Mouse (Mus musculus): ENCODE measurements around the gene Gm44502. TPM values are rescaled to one million over a fixed set of nuclear protein-coding genes. Genes with fewer than 3 reads are reported as not detected.

The Gm44502 gene
- polyA plus RNA-seq, 1 experiment from 2014 or later: not detected

- Histone ChIP-seq H3K27me3 (peaks cover 10% of the 10 kb centered on the region; the same call in 1 of the 2 replicates), H3K4me1 (replicated peaks) (no peaks in the 10 kb centered on the region), H3K9me3 (no peaks in the 10 kb centered on the region), H3K4me2 (no peak overlapping the region), H3K9ac (no peak overlapping the region), H3K27ac (replicated peaks) (no peak overlapping the region), H3K4me3 (no peak overlapping the region), H3K36me3 (no peaks in the 10 kb centered on the region)
- 53% methylated on average over 12 of the region's 12 CpGs for WGBS
- ATAC-seq (ENCODE audit: low read depth): no peak
Observed at GRCm38 (mm10) chr15:89387127-89387526, 42.4 kb downstream of the Gm44502 start.

GRCm38 (mm10) chr15:89384617-89385016 lies 44.9 kb downstream of the Gm44502 start, which contains the start of gene Klhdc7b:
TSS of gene Klhdc7b (plus strand) at chr15:89384917.
- ATAC-seq (ENCODE audit: low read depth): no peak
- Histone ChIP-seq H3K9ac (no peak within 1 kb of the TSS), H3K27me3 (peaks cover 26% of the 10 kb centered on the region), H3K36me3 (no peaks in the 10 kb centered on the region), H3K4me1 (replicated peaks) (peaks cover under 1% of the 10 kb centered on the region; the same call in 1 of the 2 replicates), H3K27ac (replicated peaks) (no peak within 1 kb of the TSS), H3K4me3 (no peak within 1 kb of the TSS), H3K4me2 (no peak within 1 kb of the TSS), H3K9me3 (no peaks in the 10 kb centered on the region)
- 90% methylated on average over 7 of the region's 7 CpGs for WGBS

GRCm38 (mm10) chr15:89379429-89379828 lies 50.1 kb downstream of the Gm44502 start:
- Histone ChIP-seq H3K4me2 (peak overlapping the region; percentile 59), H3K9me3 (no peaks in the 10 kb centered on the region), H3K4me3 (peak overlapping the region; percentile 36), H3K27ac (replicated peaks) (no peak overlapping the region), H3K27me3 (peaks cover 70% of the 10 kb centered on the region), H3K9ac (peak overlapping the region; percentile 52; the same call in 1 of the 2 replicates), H3K4me1 (replicated peaks) (peaks cover 25% of the 10 kb centered on the region), H3K36me3 (no peaks in the 10 kb centered on the region)
- ATAC-seq (ENCODE audit: low read depth): no peak
- WGBS: 6% methylated on average over 10 of the region's 10 CpGs

- Histone ChIP-seq H3K27ac (replicated peaks) (no peak within 1 kb of the TSS), H3K9ac (peak within 1 kb of the TSS; percentile 52), H3K36me3 (no peaks in the 10 kb centered on the region), H3K4me2 (peak within 1 kb of the TSS; percentile 59), H3K27me3 (peaks cover 70% of the 10 kb centered on the region), H3K4me1 (replicated peaks) (peaks cover 29% of the 10 kb centered on the region), H3K4me3 (peak within 1 kb of the TSS; percentile 36), H3K9me3 (no peaks in the 10 kb centered on the region)
- under 1% methylated on average over 33 of the region's 33 CpGs for WGBS
- no peak for ATAC-seq (ENCODE audit: low read depth)
Observed at GRCm38 (mm10) chr15:89378831-89379401, 50.6 kb downstream of the Gm44502 start, which contains the start of gene Odf3b. TSS of gene Odf3b (minus strand) at chr15:89379282.

- 12% methylated on average over 46 of the region's 46 CpGs for WGBS
- no peak for ATAC-seq (ENCODE audit: low read depth)
- H3K27me3 ChIP-seq: peaks cover 69% of the 10 kb centered on the region
- no peak overlapping the region for H3K27ac ChIP-seq (replicated peaks)
- no peaks in the 10 kb centered on the region for H3K36me3 ChIP-seq
- no peaks in the 10 kb centered on the region for H3K9me3 ChIP-seq
- peak overlapping the region; percentile 36 for H3K4me3 ChIP-seq
- peak overlapping the region; percentile 52 for H3K9ac ChIP-seq
- peak overlapping the region; percentile 59 for H3K4me2 ChIP-seq
- H3K4me1 ChIP-seq (replicated peaks): peaks cover 32% of the 10 kb centered on the region
Observed at GRCm38 (mm10) chr15:89377938-89378828, 51.3 kb downstream of the Gm44502 start.

GRCm38 (mm10) chr15:89377362-89377761 lies 52.1 kb downstream of the Gm44502 start:
- no peak for ATAC-seq (ENCODE audit: low read depth)
- Histone ChIP-seq H3K9me3 (no peaks in the 10 kb centered on the region), H3K9ac (no peak overlapping the region), H3K36me3 (peaks cover 4% of the 10 kb centered on the region), H3K4me3 (no peak overlapping the region), H3K27me3 (peaks cover 62% of the 10 kb centered on the region), H3K27ac (replicated peaks) (no peak overlapping the region), H3K4me1 (replicated peaks) (peaks cover 40% of the 10 kb centered on the region), H3K4me2 (no peak overlapping the region)
- WGBS: 6% methylated on average over 18 of the region's 18 CpGs

- 27% methylated on average over 16 of the region's 16 CpGs for WGBS
- Histone ChIP-seq H3K27ac (replicated peaks) (no peak within 1 kb of the TSS), H3K4me2 (no peak within 1 kb of the TSS), H3K9ac (no peak within 1 kb of the TSS), H3K36me3 (peaks cover 8% of the 10 kb centered on the region), H3K9me3 (no peaks in the 10 kb centered on the region), H3K27me3 (peaks cover 62% of the 10 kb centered on the region), H3K4me1 (replicated peaks) (peaks cover 40% of the 10 kb centered on the region), H3K4me3 (no peak within 1 kb of the TSS)
- ATAC-seq (ENCODE audit: low read depth): no peak
Observed at GRCm38 (mm10) chr15:89376957-89377356, 52.5 kb downstream of the Gm44502 start, which contains the start of gene Tymp. TSS of gene Tymp (minus strand) at chr15:89377039.

- Histone ChIP-seq H3K27me3 (peaks cover 60% of the 10 kb centered on the region), H3K4me2 (no peak overlapping the region), H3K36me3 (peaks cover 18% of the 10 kb centered on the region), H3K9ac (no peak overlapping the region), H3K4me3 (no peak overlapping the region), H3K4me1 (replicated peaks) (peaks cover 40% of the 10 kb centered on the region), H3K9me3 (no peaks in the 10 kb centered on the region), H3K27ac (replicated peaks) (no peak overlapping the region)
- WGBS: 78% methylated on average over 7 of the region's 7 CpGs
- no peak for ATAC-seq (ENCODE audit: low read depth)
Observed at GRCm38 (mm10) chr15:89376040-89376439, 53.5 kb downstream of the Gm44502 start.

GRCm38 (mm10) chr15:89374801-89375534 lies 54.5 kb downstream of the Gm44502 start:
- peaks cover 40% of the 10 kb centered on the region for H3K4me1 ChIP-seq (replicated peaks)
- H3K9ac ChIP-seq: no peak overlapping the region
- no peaks in the 10 kb centered on the region for H3K9me3 ChIP-seq
- peaks cover 50% of the 10 kb centered on the region for H3K27me3 ChIP-seq
- no peak for ATAC-seq (ENCODE audit: low read depth)
- peaks cover 28% of the 10 kb centered on the region for H3K36me3 ChIP-seq
- H3K4me2 ChIP-seq: no peak overlapping the region
- WGBS: 92% methylated on average over 17 of the region's 17 CpGs
- H3K27ac ChIP-seq (replicated peaks): no peak overlapping the region
- H3K4me3 ChIP-seq: 0 out of 2 replicates have a peak overlapping the region, but pooled peaks have one; percentile 62

- peaks cover 37% of the 10 kb centered on the region for H3K4me1 ChIP-seq (replicated peaks)
- peak overlapping the region; percentile 94 for H3K27ac ChIP-seq (replicated peaks)
- H3K36me3 ChIP-seq: peaks cover 35% of the 10 kb centered on the region
- peaks cover 43% of the 10 kb centered on the region for H3K27me3 ChIP-seq
- H3K4me2 ChIP-seq: peak overlapping the region; percentile 73
- H3K9ac ChIP-seq: peak overlapping the region; percentile 80
- WGBS: 47% methylated on average over 9 of the region's 9 CpGs
- H3K4me3 ChIP-seq: peak overlapping the region; percentile 62
- ATAC-seq (ENCODE audit: low read depth): no peak
- H3K9me3 ChIP-seq: no peaks in the 10 kb centered on the region
Observed at GRCm38 (mm10) chr15:89374340-89374739, 55.2 kb downstream of the Gm44502 start.

GRCm38 (mm10) chr15:89373762-89374248 lies 55.7 kb downstream of the Gm44502 start, which contains the start of gene Sco2:
TSS of gene Sco2 (minus strand) at chr15:89373846.
- Histone ChIP-seq H3K9ac (peak within 1 kb of the TSS; percentile 80), H3K27me3 (peaks cover 38% of the 10 kb centered on the region), H3K4me1 (replicated peaks) (peaks cover 32% of the 10 kb centered on the region), H3K27ac (replicated peaks) (peak within 1 kb of the TSS; percentile 94), H3K4me3 (peak within 1 kb of the TSS; percentile 62), H3K36me3 (peaks cover 40% of the 10 kb centered on the region), H3K4me2 (peak within 1 kb of the TSS; percentile 73), H3K9me3 (no peaks in the 10 kb centered on the region)
- ATAC-seq (ENCODE audit: low read depth): peak; percentile 88
- WGBS: under 1% methylated on average over 42 of the region's 42 CpGs
